Mouse (Mus musculus) embryonic facial prominence, embryonic 11.5 days (tissue): ENCODE data around the gene Ppp1r27. TPM values are rescaled to one million over a fixed set of nuclear protein-coding genes. Genes with fewer than 3 reads are reported as not detected.

Source experiments
- ATAC-seq: fragments of 200-750 bp; cut with Nextera tagmentation; replicated peaks from 2 replicates; pipeline ENCODE4 v1.8.0; 2017; ENCODE audit warnings: low read depth; ENCODE audit not compliant: insufficient number of reproducible peaks, low FRiP score, low TSS enrichment
- DNase-seq: peaks from one replicate; pipeline ENCODE4 v3.0.0-alpha.2; 2015; ENCODE audit warnings: low spot score
- H3K27ac ChIP-seq: fragments of 300-500 bp; sonication (generic); replicated peaks from 2 replicates; pipeline ENCODE4 v1.5.1; 2014; ENCODE audit warnings: mild to moderate bottlenecking, low read depth, low read length, control low read depth
- H3K27me3 ChIP-seq: fragments of 300-500 bp; sonication (generic); 2 replicates; pipeline ENCODE4 v1.6.1; 2014; ENCODE audit warnings: mild to moderate bottlenecking, low read length, moderate library complexity, mixed read lengths; ENCODE audit not compliant: control insufficient read depth, insufficient read depth
- H3K36me3 ChIP-seq: fragments of 300-500 bp; sonication (generic); replicated peaks from 2 replicates; pipeline ENCODE4 v1.6.1; 2014; ENCODE audit warnings: low read depth, mild to moderate bottlenecking, low read length, moderate library complexity, mixed read lengths; ENCODE audit not compliant: control insufficient read depth, insufficient read depth
- H3K4me1 ChIP-seq: fragments of 300-500 bp; sonication (generic); 2 replicates; pipeline ENCODE4 v1.6.1; 2014; ENCODE audit warnings: low read length, mixed read lengths; ENCODE audit not compliant: control insufficient read depth, insufficient read depth
- H3K4me2 ChIP-seq: fragments of 300-500 bp; sonication (generic); 2 replicates; pipeline ENCODE4 v1.6.1; 2014; ENCODE audit warnings: low read depth, mild to moderate bottlenecking, control low read depth, low read length, moderate library complexity
- H3K4me3 ChIP-seq: fragments of 300-500 bp; sonication (generic); 2 replicates; pipeline ENCODE4 v1.5.1; 2014; ENCODE audit warnings: low read depth, low read length, control low read depth
- H3K9ac ChIP-seq: fragments of 300-500 bp; sonication (generic); replicated peaks from 2 replicates; pipeline ENCODE4 v1.6.1; 2014; ENCODE audit warnings: mild to moderate bottlenecking, control low read depth, low read length
- H3K9me3 ChIP-seq: fragments of 300-500 bp; sonication (generic); replicated peaks from 2 replicates; pipeline ENCODE4 v1.6.1; 2016; ENCODE audit warnings: mild to moderate bottlenecking, low read length, inconsistent platforms, mixed read lengths; ENCODE audit not compliant: control insufficient read depth
- WGBS: fragments of 180-500 bp; shearing (Covaris S2); extraction: QIAGEN DNeasy Blood & Tissue Kit; methylation state at CpG from one replicate; pipeline ENCODE4 v1.1.7; 2014; 5-methylcytosine and 5-hydroxymethylcytosine counted together
- polyA plus RNA-seq: library from polyadenylated mRNA; unstranded; fragments of >200 nt; fragmentation: Nextera tagmentation; extraction: Ambion mirVana; gene quantifications from 2 replicates; pipeline ENCODE4 v1.2.1, GENCODE M21; 2014

Gene Ppp1r27
- polyA plus RNA-seq, 1 experiment from 2014 or later, result not detected

DNA sequence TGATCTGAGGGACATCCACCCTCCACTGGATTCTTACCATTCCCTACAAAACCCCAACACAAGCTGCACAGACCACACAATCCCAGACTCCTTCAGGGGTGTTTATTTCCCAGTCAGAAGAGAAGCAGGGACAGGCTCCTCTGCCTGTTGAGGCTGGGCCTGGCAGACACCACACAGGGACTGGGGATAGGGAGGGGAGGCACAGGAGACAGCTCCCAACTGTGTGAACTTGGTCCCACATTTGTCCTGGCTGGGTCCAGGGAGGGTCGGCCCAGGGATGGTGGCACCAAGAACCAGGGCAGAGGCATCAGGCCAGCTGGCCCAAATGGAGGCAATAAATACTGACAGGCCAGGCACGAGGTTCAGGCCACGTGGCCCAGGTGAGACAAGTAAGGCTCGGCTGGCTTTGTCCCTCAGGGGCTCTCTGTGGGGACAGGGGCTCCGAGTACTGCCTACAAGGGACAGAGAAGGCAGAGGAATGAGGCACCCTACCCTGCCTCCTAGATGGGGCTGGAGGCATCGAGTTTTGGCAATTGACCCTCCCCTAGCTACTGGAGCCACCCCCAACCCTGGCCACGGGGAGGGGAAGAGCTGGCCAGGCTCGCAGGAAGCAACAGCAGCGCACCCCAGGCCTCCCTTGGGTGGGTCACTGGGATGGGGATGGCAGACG lies 27.2 kb upstream of the Ppp1r27 start:
- H3K4me3 ChIP-seq, result no peak overlapping the region
- no peak overlapping the region for H3K27ac ChIP-seq
- peaks cover 14% of the 10 kb centered on the region for H3K4me1 ChIP-seq
- WGBS, result 86% methylated on average over 10 of the region's 10 CpGs
- no peak overlapping the region for H3K9ac ChIP-seq
- H3K36me3 ChIP-seq, result peaks cover 14% of the 10 kb centered on the region
- DNase-seq, result no peak
- no peaks in the 10 kb centered on the region for H3K27me3 ChIP-seq
- no peaks in the 10 kb centered on the region for H3K9me3 ChIP-seq
- no peak overlapping the region for H3K4me2 ChIP-seq
- ATAC-seq, result no peak

GRCm38 (mm10) chr11:120577211-120578023 lies 26.5 kb upstream of the Ppp1r27 start:
- no peak overlapping the region for H3K4me2 ChIP-seq
- no peak overlapping the region for H3K4me3 ChIP-seq
- peaks cover 14% of the 10 kb centered on the region for H3K36me3 ChIP-seq
- no peak for ATAC-seq
- H3K27me3 ChIP-seq, result no peaks in the 10 kb centered on the region
- no peaks in the 10 kb centered on the region for H3K9me3 ChIP-seq
- no peak overlapping the region for H3K9ac ChIP-seq
- WGBS, result 86% methylated on average over 7 of the region's 7 CpGs
- H3K27ac ChIP-seq, result no peak overlapping the region
- peaks cover 14% of the 10 kb centered on the region for H3K4me1 ChIP-seq
- DNase-seq, result no peak

DNA sequence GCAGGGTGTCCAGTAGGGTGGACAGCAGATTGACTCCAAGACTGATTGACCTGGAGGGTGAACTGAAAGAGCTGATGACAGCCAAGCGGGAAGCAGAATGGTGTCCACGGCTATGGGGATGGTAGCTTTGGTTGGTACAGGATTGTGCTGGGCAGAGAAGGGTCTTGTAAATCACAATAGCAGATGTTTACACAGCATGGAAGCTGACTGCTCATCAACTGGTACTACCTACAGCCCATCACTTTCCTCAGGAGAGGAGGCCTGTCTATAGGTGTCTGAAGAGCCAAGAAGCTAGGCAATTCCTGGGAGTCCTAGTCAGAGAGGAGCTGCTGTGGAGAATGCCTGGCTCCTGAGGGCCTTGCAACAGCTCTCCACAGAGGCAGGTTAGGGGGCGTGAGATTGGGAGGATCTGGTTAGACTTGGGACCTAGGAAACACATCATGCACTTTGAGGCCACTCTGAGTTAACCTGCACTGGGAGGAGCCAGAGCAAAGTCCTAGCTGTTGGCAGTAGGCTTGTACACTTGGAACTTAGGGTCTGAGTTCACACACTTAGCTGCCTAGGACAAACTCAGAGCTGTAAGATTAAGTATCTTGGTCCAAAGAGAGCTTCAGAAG lies 25.5 kb upstream of the Ppp1r27 start:
- Histone ChIP-seq H3K4me3 (no peak overlapping the region), H3K9ac (no peak overlapping the region), H3K4me1 (peaks cover 14% of the 10 kb centered on the region), H3K27ac (no peak overlapping the region), H3K4me2 (no peak overlapping the region), H3K9me3 (no peaks in the 10 kb centered on the region), H3K27me3 (no peaks in the 10 kb centered on the region), H3K36me3 (peaks cover 14% of the 10 kb centered on the region)
- ATAC-seq (no peak), DNase-seq (no peak)
- 82% methylated on average over 3 of the region's 3 CpGs for WGBS

GRCm38 (mm10) chr11:120575940-120576339 lies 25.0 kb upstream of the Ppp1r27 start:
- DNase-seq (no peak), ATAC-seq (no peak)
- Histone ChIP-seq H3K4me2 (no peak overlapping the region), H3K4me3 (no peak overlapping the region), H3K9me3 (no peaks in the 10 kb centered on the region), H3K9ac (no peak overlapping the region), H3K36me3 (peaks cover 18% of the 10 kb centered on the region), H3K27ac (no peak overlapping the region), H3K27me3 (no peaks in the 10 kb centered on the region), H3K4me1 (peaks cover 17% of the 10 kb centered on the region)

GRCm38 (mm10) chr11:120575046-120575445 lies 24.1 kb upstream of the Ppp1r27 start:
- WGBS, result 80% methylated on average over 2 of the region's 2 CpGs

GRCm38 (mm10) chr11:120574278-120574600 lies 23.3 kb upstream of the Ppp1r27 start:
- H3K27ac ChIP-seq, result no peak overlapping the region
- no peak for ATAC-seq
- whole genome bisulfite sequencing, result 41% methylated on average over 5 of the region's 5 CpGs
- no peak for DNase-seq
- peak overlapping the region; percentile 88 for H3K4me2 ChIP-seq
- H3K4me3 ChIP-seq, result peak overlapping the region; percentile 78; the same call in 1 of the 2 replicates
- peaks cover 25% of the 10 kb centered on the region for H3K36me3 ChIP-seq
- H3K27me3 ChIP-seq, result no peaks in the 10 kb centered on the region
- H3K9ac ChIP-seq, result peak overlapping the region; percentile 39
- peaks cover 7% of the 10 kb centered on the region for H3K4me1 ChIP-seq
- H3K9me3 ChIP-seq, result no peaks in the 10 kb centered on the region

More at GRCm38 (mm10) chr11:120575046-120575445, 24.1 kb upstream of the Ppp1r27 start:
- Histone ChIP-seq H3K9ac (peak overlapping the region; percentile 18; the same call in 1 of the 2 replicates), H3K9me3 (no peaks in the 10 kb centered on the region), H3K4me2 (no peak overlapping the region), H3K27me3 (no peaks in the 10 kb centered on the region), H3K36me3 (peaks cover 25% of the 10 kb centered on the region), H3K4me3 (no peak overlapping the region), H3K27ac (no peak overlapping the region), H3K4me1 (peaks cover 13% of the 10 kb centered on the region)
- DNase-seq, result no peak
- no peak for ATAC-seq

- Histone ChIP-seq H3K36me3 (peaks cover 20% of the 10 kb centered on the region), H3K4me2 (peak overlapping the region; percentile 88), H3K9me3 (no peaks in the 10 kb centered on the region), H3K4me3 (peak overlapping the region; percentile 78), H3K27ac (peak overlapping the region; percentile 88), H3K27me3 (no peaks in the 10 kb centered on the region), H3K4me1 (peaks cover 3% of the 10 kb centered on the region), H3K9ac (peak overlapping the region; percentile 85)
- DNase-seq (peak; percentile 19), ATAC-seq (no peak)
- WGBS, result under 1% methylated on average over 23 of the region's 23 CpGs
Observed at GRCm38 (mm10) chr11:120573585-120574277, 22.8 kb upstream of the Ppp1r27 start.
